Mouse (Mus musculus) kidney, postnatal 25 days (tissue): ENCODE measurements around the gene Lck.

ENCODE experiments used
- DNase-seq, 2 experiments: peaks; one replicate each; pipeline ENCODE4 v3.0.0; 2021; ENCODE audit warnings: mixed read lengths in 2 of 2

Gene Lck

DNA sequence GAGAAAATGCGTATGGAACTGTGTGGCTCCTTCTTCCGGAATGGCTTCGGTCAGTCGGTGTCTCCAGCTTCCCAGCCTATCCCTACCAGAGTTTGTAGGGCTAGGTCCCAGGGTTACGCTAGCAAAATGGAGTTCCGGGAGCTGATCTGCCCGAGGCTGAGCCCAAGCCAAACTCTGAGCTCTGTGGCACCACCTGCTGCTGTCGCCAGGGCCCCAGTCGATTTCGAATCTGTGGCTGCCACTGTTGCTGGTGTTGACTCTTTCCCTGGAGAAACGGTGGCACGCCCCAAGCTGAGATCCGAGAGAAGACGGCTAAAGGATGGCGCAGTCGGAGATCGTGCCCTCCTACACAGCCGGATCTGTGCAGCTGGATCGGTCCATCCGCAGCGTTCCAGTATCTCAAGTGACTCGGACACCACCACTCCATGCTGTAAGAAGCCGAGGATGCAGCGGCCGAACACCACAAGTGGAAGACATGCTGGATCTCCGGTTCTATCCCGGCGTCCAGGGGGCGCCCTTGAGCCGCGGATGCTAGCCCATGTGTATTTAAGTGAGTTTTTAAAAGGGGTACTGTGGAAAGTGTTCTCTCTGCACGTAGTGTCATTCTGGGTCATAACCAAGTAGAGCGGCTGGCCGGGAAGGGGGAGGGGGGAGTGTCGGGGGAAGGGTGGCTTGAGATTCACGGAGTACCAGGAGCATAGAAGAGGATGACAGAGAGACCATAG lies 11.6 kb upstream of the Lck start:
- peak; percentile 92 to 96 for DNase-seq

GRCm38 (mm10) chr4:129584370-129584769 lies 10.9 kb upstream of the Lck start:
- no peak for DNase-seq

GRCm38 (mm10) chr4:129582251-129582650 lies 8.8 kb upstream of the Lck start:
- DNase-seq = no peak

- DNase-seq = no peak
Observed at GRCm38 (mm10) chr4:129580347-129580746, 6.9 kb upstream of the Lck start.

- peak; percentile 76 to 88 for DNase-seq
Observed at GRCm38 (mm10) chr4:129578466-129578865, 5.0 kb upstream of the Lck start, which contains the start of gene Fam167b. Fam167b (minus strand) TSS chr4:129578549.

- no peak for DNase-seq
Observed at GRCm38 (mm10) chr4:129577688-129578087, 4.2 kb upstream of the Lck start.

DNA sequence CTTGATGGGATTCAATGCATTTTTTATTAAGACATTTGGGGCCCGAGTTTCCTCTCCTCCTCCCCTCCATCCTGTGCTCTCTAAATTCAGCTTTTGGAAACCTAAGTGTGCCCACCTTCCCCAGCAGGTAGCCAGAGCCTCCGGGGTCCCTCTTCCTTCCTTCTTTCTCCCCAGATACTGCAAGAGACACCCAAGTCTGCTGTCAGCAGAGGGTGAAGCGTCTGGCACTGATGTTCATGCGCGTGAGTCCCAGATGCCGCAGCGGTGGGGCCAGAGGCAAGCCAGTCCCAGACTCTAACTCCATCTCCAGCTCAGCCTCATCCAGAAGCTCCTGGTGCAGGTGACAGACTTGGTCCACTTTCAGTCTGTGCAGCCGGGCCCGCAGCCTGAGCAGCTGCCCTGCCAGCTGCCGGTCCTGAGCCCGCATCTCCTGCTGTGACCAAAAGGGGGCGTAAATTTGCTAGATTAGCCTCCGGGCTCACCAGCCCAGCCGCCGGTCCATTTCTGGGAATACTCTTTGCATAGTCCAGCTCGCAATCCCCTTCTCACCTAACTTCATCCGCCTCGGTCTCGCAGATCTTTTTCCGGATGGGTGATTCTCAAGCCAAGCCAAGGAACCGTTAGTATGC lies 3.5 kb upstream of the Lck start:
- peak; percentile 86 to 88 for DNase-seq

DNA sequence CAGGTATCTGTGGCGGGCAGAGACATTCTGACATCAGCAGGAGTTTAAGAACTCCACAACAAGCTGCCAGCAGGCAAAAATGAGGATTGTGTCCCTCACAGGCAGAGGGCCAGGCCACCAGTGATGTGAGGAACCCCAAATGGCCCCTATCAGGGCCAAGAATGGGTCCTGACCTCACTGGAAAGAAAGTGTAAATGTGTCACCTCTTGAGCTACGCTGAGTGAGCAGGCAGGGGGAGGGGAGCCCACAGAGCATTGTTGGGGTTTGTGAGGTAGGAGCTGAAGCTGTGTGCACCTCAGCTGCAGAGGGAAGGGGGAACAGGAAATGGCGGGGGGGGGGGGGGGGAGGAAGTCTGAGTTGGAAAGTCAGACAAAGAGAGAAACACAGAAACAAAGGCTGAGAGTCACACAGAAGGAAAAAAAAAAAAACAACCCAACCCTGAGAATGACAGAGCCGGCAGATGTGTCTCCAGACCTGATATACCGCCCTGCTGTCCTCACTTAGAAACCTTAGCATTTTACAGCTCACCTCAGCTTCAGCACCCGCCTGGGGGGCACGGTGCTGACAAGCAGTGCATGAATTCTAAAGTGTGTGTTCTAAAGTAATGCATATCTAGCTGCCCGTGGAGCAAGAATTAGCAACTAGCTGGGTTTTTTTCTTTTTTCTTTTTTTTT lies 1.9 kb upstream of the Lck start:
- peak; percentile 37 to 73 for DNase-seq

GRCm38 (mm10) chr4:129573093-129573370 lies 409 bp downstream of the Lck start:
- DNase-seq = no peak

GRCm38 (mm10) chr4:129572236-129573092 lies 977 bp downstream of the Lck start:
- peak; percentile 17 to 70 for DNase-seq

- no peak for DNase-seq
Observed at GRCm38 (mm10) chr4:129571551-129572084, 1.8 kb downstream of the Lck start.

GRCm38 (mm10) chr4:129570028-129570427 lies 3.4 kb downstream of the Lck start:
- no peak for DNase-seq

GRCm38 (mm10) chr4:129568366-129568765 lies 5.1 kb downstream of the Lck start:
- DNase-seq = no peak

GRCm38 (mm10) chr4:129565139-129565538 lies 8.3 kb downstream of the Lck start:
- DNase-seq = no peak

- DNase-seq = peak in 1 of 2 experiments; percentile 51
Observed at GRCm38 (mm10) chr4:129563718-129564117, 9.7 kb downstream of the Lck start.

- no peak for DNase-seq
Observed at GRCm38 (mm10) chr4:129561184-129561583, 12.3 kb downstream of the Lck start.

DNA sequence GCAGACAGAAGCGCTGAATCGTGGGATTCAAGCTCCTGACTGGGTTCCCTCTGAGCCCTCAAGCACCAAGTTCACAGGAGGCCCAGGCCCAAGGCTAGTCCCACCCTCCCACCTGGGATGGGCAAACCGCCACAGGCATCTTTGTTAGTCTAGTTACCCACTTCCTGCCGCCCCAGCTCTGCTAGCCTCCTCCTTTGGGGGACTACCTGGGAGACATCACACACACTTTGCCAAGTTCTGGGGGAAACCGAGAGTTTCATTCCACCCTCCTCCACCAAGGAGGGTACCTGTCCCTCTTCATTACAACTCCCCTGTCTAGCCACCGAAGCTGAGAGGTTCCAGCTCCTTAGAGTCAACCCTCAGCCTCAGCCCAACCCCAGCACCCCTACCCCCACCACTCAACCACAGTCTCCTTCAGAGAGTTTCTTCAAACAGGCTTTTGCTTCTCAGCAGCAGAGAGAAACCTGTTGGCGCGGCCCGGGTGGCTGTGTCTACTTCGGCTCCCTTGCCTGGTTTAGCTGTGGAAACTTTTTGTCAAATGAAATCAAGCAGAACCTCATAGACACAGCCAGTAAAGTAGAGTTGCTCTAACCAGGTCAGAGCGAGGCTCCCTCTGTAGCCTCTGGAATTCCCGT lies 15.0 kb downstream of the Lck start:
- DNase-seq = no peak

DNA sequence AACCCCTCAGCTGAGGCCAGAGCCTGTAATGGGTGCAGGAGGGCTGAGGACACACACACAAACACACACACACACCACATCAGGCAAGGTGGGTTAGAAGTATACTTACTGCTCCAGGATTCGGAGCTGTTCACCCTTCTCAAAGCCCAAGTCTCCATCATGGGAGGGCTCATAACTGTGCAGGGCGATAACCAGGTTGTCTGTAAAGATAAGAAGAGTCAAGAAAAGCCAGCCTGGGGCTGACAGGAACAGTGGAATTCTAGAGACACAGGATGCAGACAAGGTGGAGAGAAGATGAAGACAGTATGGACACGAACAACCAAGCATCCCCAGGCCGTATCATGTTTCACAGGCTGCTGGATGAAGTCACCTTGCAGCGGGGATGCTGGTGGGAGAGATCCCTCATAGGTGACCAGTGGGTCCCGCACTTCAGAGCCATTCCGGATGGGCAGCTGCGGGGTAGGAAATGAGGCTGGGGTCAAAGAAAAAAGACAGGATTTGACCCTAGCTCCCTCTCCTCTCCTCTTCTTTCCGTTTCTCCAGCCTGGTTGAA lies 16.1 kb downstream of the Lck start:
- no peak for DNase-seq

DNA sequence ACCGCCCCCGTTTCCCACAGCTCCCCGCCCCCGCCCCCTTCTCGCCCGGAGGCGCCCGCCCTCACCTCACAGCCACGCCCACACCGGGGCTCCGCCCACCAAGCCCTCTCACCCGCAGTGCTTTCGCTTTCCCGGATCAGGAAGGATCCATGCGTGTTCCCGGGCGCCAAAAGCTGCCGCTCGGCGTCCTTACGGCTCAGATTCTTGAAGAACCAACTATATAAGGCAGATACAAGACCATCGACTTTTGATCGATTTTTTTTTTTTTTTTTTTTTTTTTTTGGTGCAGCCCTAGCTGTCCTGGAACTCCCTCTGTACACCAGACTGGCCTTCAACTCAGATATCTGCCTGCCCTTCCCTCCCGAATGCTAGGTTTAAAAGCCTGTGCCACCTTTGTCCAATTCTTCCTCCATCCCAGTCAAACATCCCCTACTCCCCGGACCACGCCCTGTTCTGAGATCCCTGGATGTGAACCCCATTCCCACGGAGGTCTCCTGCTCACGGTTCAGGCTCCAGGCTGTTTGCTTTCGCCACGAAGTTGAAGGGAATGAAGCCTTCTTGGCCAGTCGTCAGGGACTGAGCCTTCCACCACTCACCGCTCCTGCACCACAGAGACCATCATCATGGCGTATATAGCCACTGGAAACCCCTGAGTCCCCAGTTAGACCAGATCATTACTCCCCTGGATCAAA lies 16.8 kb downstream of the Lck start:
- DNase-seq = peak; percentile 96 to 97

GRCm38 (mm10) chr4:129555862-129556531 lies 17.4 kb downstream of the Lck start:
- peak in 1 of 2 experiments; percentile 36 for DNase-seq

DNA sequence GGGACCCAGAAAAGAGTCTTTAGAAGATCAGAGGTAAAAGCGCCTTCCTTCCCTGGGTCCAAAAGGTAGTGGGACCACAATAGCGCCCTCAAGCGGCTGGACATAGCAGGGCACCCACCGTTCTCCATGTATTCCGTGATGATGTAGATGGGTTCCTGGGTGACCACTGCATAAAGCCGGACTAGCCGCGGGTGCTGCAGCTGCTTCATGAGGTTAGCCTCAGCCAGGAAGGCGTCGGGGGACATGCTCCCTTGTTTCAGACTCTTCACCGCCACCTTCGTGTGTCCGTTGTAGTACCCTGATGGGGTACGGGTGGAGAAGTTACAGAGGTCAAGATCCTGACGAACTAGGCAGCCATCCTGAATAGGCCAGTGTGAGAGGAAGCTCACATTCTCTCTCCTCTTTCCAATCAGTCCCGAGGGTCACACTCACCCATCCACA lies 18.0 kb downstream of the Lck start:
- DNase-seq = peak; percentile 56 to 65
